Mouse (Mus musculus) hindbrain, embryonic 15.5 days (tissue): Measurements from ENCODE around the gene Nav3. TPM values are rescaled to one million over a fixed set of nuclear protein-coding genes. Genes with fewer than 3 reads are reported as not detected.

Experiments
- ATAC-seq: fragments of 200-750 bp; cut with Nextera tagmentation; 2 replicates; pipeline ENCODE4 v1.8.0; 2017; ENCODE audit warnings: low read depth, moderate number of reproducible peaks, moderate TSS enrichment; ENCODE audit not compliant: low FRiP score
- H3K27ac ChIP-seq: fragments of 300-500 bp; sonication (generic); replicated peaks from 2 replicates; pipeline ENCODE4 v1.5.1; 2015; ENCODE audit warnings: mild to moderate bottlenecking, inconsistent platforms
- H3K27me3 ChIP-seq: fragments of 300-500 bp; sonication (generic); 2 replicates; pipeline ENCODE4 v1.6.1; 2015; ENCODE audit warnings: control low read depth, inconsistent platforms
- H3K36me3 ChIP-seq: fragments of 300-500 bp; sonication (generic); 2 replicates; pipeline ENCODE4 v1.6.1; 2015; ENCODE audit warnings: control low read depth, inconsistent platforms
- H3K4me1 ChIP-seq: fragments of 300-500 bp; sonication (generic); replicated peaks from 2 replicates; pipeline ENCODE4 v1.6.1; 2015; ENCODE audit warnings: control low read depth, inconsistent platforms
- H3K4me2 ChIP-seq: fragments of 300-500 bp; sonication (generic); 2 replicates; pipeline ENCODE4 v1.6.1; 2015; ENCODE audit warnings: moderate library complexity, mild to moderate bottlenecking, inconsistent platforms
- H3K4me3 ChIP-seq: fragments of 300-500 bp; sonication (generic); 2 replicates; pipeline ENCODE4 v1.5.1; 2015; ENCODE audit warnings: mild to moderate bottlenecking, inconsistent platforms
- H3K9ac ChIP-seq: fragments of 300-500 bp; sonication (generic); 2 replicates; pipeline ENCODE4 v1.6.1; 2015; ENCODE audit warnings: inconsistent platforms
- H3K9me3 ChIP-seq: fragments of 300-500 bp; sonication (generic); 2 replicates; pipeline ENCODE4 v1.6.1; 2016; ENCODE audit warnings: control low read depth, inconsistent platforms
- WGBS: fragments of 180-500 bp; shearing (Covaris S2); methylation state at CpG from one replicate; pipeline ENCODE4 v1.1.7; 2015; 5-methylcytosine and 5-hydroxymethylcytosine counted together
- polyA plus RNA-seq: library from polyadenylated mRNA; unstranded; fragments of >200 nt; fragmentation: Nextera tagmentation; extraction: Ambion mirVana; gene quantifications from 2 replicates; pipeline ENCODE4 v1.2.1, GENCODE M21; 2015

The Nav3 gene
- polyA plus RNA-seq, 1 experiment from 2014 or later, result 24.9 TPM

DNA sequence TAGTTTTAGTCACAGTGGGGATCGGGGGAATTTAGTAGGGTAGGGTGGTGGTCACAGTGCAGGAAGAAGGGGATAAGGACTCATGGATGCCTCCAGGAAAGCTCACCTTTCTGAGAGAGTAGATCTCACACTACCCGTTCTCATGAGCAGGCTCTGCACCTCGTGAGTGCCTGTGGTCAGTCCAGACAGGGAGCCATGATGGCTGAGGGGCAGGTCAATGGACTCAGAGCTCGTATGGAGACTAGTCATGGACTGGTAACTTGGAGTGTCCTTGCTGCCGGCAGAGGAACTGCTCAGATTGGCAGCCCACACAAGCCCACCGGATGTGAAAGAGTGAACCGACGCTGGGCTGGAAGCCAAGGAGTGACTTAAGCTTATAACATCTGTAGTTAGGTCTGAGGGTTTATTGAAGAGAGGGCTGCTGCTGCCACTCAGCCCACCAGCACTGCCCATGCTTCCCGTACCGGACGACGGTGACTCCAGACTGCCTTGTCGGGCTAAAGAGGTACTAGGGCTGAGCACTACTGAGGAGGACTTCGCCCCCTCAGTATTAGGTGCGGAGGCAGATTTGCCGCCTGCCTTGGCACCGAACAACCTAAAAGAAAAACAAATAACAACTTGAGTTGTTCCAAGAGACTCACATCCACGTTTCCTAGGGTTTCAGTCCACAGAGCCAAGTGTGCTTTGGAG, 691.4 kb downstream of the Nav3 start:
- Histone ChIP-seq H3K9me3 (no peaks in the 10 kb centered on the region), H3K4me1 (no peaks in the 10 kb centered on the region), H3K9ac (no peak overlapping the region), H3K4me2 (no peak overlapping the region), H3K27me3 (no peaks in the 10 kb centered on the region), H3K4me3 (no peak overlapping the region), H3K36me3 (0 out of 2 replicates have a peak, but pooled peaks cover 4% of the 10 kb centered on the region), H3K27ac (no peak overlapping the region)
- no peak for ATAC-seq
- WGBS, result 78% methylated on average over 18 of the region's 18 CpGs

- Histone ChIP-seq H3K4me2 (0 out of 2 replicates have a peak overlapping the region, but pooled peaks have one; percentile 5), H3K27ac (peak overlapping the region; percentile 53), H3K27me3 (no peaks in the 10 kb centered on the region), H3K9ac (no peak overlapping the region), H3K36me3 (0 out of 2 replicates have a peak, but pooled peaks cover under 1% of the 10 kb centered on the region), H3K4me3 (no peak overlapping the region), H3K4me1 (no peaks in the 10 kb centered on the region; the same call in 1 of the 2 replicates), H3K9me3 (no peaks in the 10 kb centered on the region)
- 65% methylated on average over 17 of the region's 17 CpGs for WGBS
- ATAC-seq, result peak; percentile 48; the same call in 1 of the 2 replicates
Observed at GRCm38 (mm10) chr10:109758921-109759600, 696.9 kb downstream of the Nav3 start.

- Histone ChIP-seq H3K4me3 (no peak overlapping the region), H3K4me1 (no peaks in the 10 kb centered on the region), H3K27ac (no peak overlapping the region), H3K4me2 (no peak overlapping the region), H3K9ac (no peak overlapping the region), H3K9me3 (peaks cover 12% of the 10 kb centered on the region; the same call in 1 of the 2 replicates), H3K36me3 (peaks cover 26% of the 10 kb centered on the region), H3K27me3 (no peaks in the 10 kb centered on the region)
- 34% methylated on average over 3 of the region's 3 CpGs for WGBS
- peak; percentile 19; the same call in 1 of the 2 replicates for ATAC-seq
Observed at GRCm38 (mm10) chr10:109746901-109747300, 709.1 kb downstream of the Nav3 start.

GRCm38 (mm10) chr10:109741664-109742063, 714.3 kb downstream of the Nav3 start:
- Histone ChIP-seq H3K27me3 (no peaks in the 10 kb centered on the region), H3K4me2 (no peak overlapping the region), H3K9me3 (peaks cover 12% of the 10 kb centered on the region; the same call in 1 of the 2 replicates), H3K4me3 (no peak overlapping the region), H3K27ac (no peak overlapping the region), H3K36me3 (peaks cover 24% of the 10 kb centered on the region), H3K9ac (no peak overlapping the region), H3K4me1 (no peaks in the 10 kb centered on the region)
- 53% methylated on average over 2 of the region's 2 CpGs for WGBS
- peak; percentile 38; the same call in 1 of the 2 replicates for ATAC-seq

DNA sequence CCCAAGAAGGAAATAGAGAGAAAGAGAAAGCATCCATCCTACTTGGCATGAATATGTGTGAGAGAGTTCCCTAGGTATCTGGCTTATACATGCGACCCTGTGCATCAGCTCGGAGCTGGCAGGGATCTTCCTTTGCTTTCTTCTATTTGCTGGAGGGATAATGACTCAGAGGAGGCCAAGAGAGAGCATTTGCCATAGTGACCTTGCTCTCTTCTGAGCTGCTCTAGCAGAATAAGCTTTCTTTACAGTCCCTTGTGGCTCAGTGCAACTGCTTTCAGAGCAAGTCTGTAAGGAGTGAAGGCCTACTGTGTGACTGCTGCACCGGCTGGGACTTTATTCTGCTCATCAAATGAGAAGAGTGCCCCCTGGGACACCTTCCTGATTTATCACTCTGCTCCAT, 715.7 kb downstream of the Nav3 start:
- H3K4me2 ChIP-seq, result no peak overlapping the region
- no peak overlapping the region for H3K4me3 ChIP-seq
- H3K27ac ChIP-seq, result no peak overlapping the region
- 41% methylated on average over 3 of the region's 3 CpGs for WGBS
- peaks cover 19% of the 10 kb centered on the region for H3K36me3 ChIP-seq
- ATAC-seq, result no peak; the same call in 1 of the 2 replicates
- H3K9me3 ChIP-seq, result peaks cover 12% of the 10 kb centered on the region; the same call in 1 of the 2 replicates
- H3K27me3 ChIP-seq, result no peaks in the 10 kb centered on the region
- no peaks in the 10 kb centered on the region for H3K4me1 ChIP-seq
- H3K9ac ChIP-seq, result no peak overlapping the region

DNA sequence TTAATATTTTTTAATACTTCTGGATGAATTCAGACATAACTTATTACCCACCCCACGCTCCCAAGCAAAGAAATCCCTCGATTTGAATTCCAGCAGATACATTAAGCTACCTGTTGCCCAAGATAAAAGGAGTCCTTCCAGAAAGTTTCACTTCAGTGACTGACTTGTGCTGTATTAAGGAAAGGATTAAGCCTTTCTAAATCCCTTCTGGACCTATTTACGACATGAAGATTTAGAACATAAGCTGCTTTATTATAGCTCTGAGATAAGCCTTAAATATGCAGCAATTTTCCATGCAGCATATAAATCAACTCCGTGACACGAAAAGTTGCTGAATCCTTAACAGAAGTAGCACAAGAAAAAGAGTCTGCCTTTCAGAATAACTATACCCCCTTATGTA, 732.4 kb downstream of the Nav3 start:
- Histone ChIP-seq H3K27me3 (no peaks in the 10 kb centered on the region), H3K36me3 (peaks cover 3% of the 10 kb centered on the region; the same call in 1 of the 2 replicates), H3K4me2 (no peak overlapping the region), H3K9me3 (no peaks in the 10 kb centered on the region), H3K4me1 (no peaks in the 10 kb centered on the region), H3K9ac (no peak overlapping the region), H3K27ac (no peak overlapping the region), H3K4me3 (no peak overlapping the region)
- ATAC-seq, result no peak
- WGBS, result 79% methylated on average over 5 of the region's 5 CpGs

DNA sequence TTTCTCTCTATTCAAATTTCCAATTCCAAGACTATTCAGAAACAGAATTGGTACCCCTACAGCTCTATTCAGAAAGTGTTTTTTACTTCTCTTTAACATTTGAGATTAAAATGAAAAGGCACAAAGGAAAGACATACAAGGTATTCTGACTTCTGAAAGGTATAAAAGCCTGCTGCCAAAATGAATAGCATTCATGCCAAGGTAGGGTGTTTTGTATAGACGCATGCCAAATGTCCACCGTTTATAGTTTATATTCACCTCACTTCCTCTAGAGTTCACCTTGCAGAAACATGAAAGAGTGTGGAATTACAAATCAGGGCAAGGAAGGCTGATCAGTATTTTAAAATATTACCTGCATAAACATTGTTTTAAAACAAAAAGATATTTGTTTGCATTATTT, 737.2 kb downstream of the Nav3 start:
- Histone ChIP-seq H3K27me3 (no peaks in the 10 kb centered on the region), H3K27ac (no peak overlapping the region), H3K4me2 (no peak overlapping the region), H3K4me3 (no peak overlapping the region), H3K4me1 (no peaks in the 10 kb centered on the region), H3K36me3 (peaks cover 9% of the 10 kb centered on the region; the same call in 1 of the 2 replicates), H3K9ac (no peak overlapping the region), H3K9me3 (no peaks in the 10 kb centered on the region)
- 84% methylated on average over 2 of the region's 2 CpGs for WGBS
- ATAC-seq, result no peak

GRCm38 (mm10) chr10:109718390-109718789, 737.6 kb downstream of the Nav3 start:
- Histone ChIP-seq H3K4me1 (no peaks in the 10 kb centered on the region), H3K9me3 (no peaks in the 10 kb centered on the region), H3K4me3 (no peak overlapping the region), H3K4me2 (no peak overlapping the region), H3K27ac (no peak overlapping the region), H3K27me3 (no peaks in the 10 kb centered on the region), H3K36me3 (peaks cover 9% of the 10 kb centered on the region; the same call in 1 of the 2 replicates), H3K9ac (no peak overlapping the region)
- no peak for ATAC-seq
- 57% methylated on average over 5 of the region's 5 CpGs for WGBS

DNA sequence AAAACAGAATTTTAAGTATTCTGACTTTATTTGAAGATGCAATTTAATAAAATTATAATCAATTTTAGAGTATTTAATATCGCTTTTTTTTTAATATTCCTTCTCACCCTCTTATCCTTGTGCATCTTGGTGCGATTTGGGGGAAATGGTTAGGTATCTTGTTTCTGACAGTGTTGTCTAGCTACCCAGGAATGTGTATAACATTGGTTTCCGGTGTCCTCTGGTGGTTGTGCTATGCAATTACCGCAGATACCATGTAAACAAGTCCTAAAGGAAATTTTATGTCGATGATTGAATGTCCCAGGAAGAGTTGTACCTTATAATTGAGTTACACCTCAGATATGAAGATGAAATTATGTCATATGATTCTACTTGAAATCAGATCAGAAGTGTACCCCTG, 743.0 kb downstream of the Nav3 start:
- peak; percentile 71; the same call in 1 of the 2 replicates for ATAC-seq
- Histone ChIP-seq H3K4me3 (no peak overlapping the region), H3K27ac (no peak overlapping the region), H3K9me3 (no peaks in the 10 kb centered on the region), H3K9ac (no peak overlapping the region), H3K27me3 (no peaks in the 10 kb centered on the region), H3K4me1 (no peaks in the 10 kb centered on the region), H3K4me2 (no peak overlapping the region), H3K36me3 (peaks cover 4% of the 10 kb centered on the region; the same call in 1 of the 2 replicates)
- WGBS, result 39% methylated on average over 5 of the region's 5 CpGs

DNA sequence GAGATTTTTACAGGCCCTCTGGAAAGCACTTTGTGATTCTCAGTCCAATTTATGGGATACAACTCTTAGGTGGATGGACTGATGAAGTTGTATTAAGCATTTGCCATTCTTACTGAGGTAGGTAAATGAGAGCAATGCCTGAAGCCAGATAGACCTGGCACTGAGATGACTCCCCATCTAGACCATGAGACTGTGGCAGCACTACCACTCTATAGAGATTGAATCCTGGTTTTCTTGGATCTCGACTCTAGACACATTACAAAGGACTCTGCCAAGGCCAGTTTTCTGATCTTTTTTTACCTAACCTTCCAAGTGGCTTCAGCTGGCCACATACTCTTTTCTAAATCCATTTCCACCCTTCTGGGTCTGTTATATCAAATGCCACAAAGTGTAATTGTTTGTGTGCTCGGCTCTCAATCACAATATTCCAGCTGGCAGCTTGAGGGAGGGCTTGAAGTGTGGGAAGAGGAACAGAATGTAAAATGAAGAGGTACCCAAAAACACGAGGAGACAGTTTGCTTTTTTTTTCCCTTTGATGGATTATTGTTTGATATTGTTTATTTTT, 756.2 kb downstream of the Nav3 start:
- ATAC-seq, result no peak
- H3K9me3 ChIP-seq, result no peaks in the 10 kb centered on the region
- H3K36me3 ChIP-seq, result peaks cover 9% of the 10 kb centered on the region
- 0 out of 2 replicates have a peak, but pooled peaks cover 4% of the 10 kb centered on the region for H3K4me1 ChIP-seq
- H3K27me3 ChIP-seq, result no peaks in the 10 kb centered on the region
- peak overlapping the region; percentile 14; the same call in 1 of the 2 replicates for H3K27ac ChIP-seq
- WGBS, result 48% methylated on average over 3 of the region's 3 CpGs
- no peak overlapping the region for H3K9ac ChIP-seq
- H3K4me3 ChIP-seq, result no peak overlapping the region
- H3K4me2 ChIP-seq, result no peak overlapping the region

DNA sequence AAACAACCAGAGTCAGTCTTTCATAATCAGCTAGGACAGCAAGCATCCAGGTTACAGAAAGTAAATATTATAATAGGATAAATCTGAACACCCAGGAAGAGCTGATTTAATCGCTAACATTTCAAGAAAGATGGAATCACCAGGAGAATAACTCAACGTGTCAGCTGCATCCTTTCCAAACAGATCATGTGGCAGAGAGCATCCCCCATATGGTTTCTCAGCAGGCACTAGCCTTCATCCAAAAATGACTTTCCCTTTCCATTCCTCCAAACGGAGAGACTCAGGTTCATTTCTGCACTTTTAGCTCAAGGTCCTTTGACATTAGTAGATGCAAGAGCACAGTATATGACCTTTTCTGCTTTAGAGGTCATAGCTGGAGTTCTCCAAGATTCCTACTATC, 765.4 kb downstream of the Nav3 start:
- H3K9ac ChIP-seq, result no peak overlapping the region
- no peaks in the 10 kb centered on the region for H3K9me3 ChIP-seq
- no peaks in the 10 kb centered on the region for H3K27me3 ChIP-seq
- no peak for ATAC-seq
- H3K27ac ChIP-seq, result no peak overlapping the region
- H3K4me3 ChIP-seq, result no peak overlapping the region
- H3K4me1 ChIP-seq, result 0 out of 2 replicates have a peak, but pooled peaks cover under 1% of the 10 kb centered on the region
- no peak overlapping the region for H3K4me2 ChIP-seq
- no peaks in the 10 kb centered on the region for H3K36me3 ChIP-seq
- WGBS, result 56% methylated on average over 3 of the region's 3 CpGs
